Mouse (Mus musculus): ENCODE data around the gene Exosc8. TPM values are rescaled to one million over a fixed set of nuclear protein-coding genes. Genes with fewer than 3 reads are reported as not detected.
"Not testable (repeated sequence)": the region's sequence is repeated elsewhere in the genome, so short reads cannot be mapped to it uniquely, and the experiment has no call there.

Gene Exosc8
- polyA plus RNA-seq, 1 experiment from 2014 or later, result 110 TPM

- no peak for ATAC-seq
- Histone ChIP-seq H3K4me1 (replicated peaks) (no peaks in the 10 kb centered on the region), H3K9ac (no peak overlapping the region), H3K4me3 (replicated peaks) (no peak overlapping the region), H3K27ac (no peak overlapping the region), H3K27me3 (replicated peaks) (no peaks in the 10 kb centered on the region), H3K9me3 (no peaks in the 10 kb centered on the region), H3K36me3 (peaks cover 39% of the 10 kb centered on the region), H3K4me2 (replicated peaks) (no peak overlapping the region)
- WGBS, result 61% methylated on average over 8 of the region's 8 CpGs
Measured at GRCm38 (mm10) chr3:54731626-54732150, 3.5 kb downstream of the Exosc8 start.

GRCm38 (mm10) chr3:54728100-54728499 is 7.1 kb downstream of the Exosc8 start:
- no peak for ATAC-seq
- Histone ChIP-seq H3K4me3 (replicated peaks) (no peak overlapping the region), H3K9me3 (no peaks in the 10 kb centered on the region), H3K36me3 (peaks cover 44% of the 10 kb centered on the region), H3K9ac (no peak overlapping the region), H3K27me3 (replicated peaks) (no peaks in the 10 kb centered on the region), H3K4me1 (replicated peaks) (no peaks in the 10 kb centered on the region), H3K4me2 (replicated peaks) (no peak overlapping the region), H3K27ac (no peak overlapping the region)
- 88% methylated on average over 6 of the region's 6 CpGs for WGBS

GRCm38 (mm10) chr3:54727588-54727987 is 7.6 kb downstream of the Exosc8 start:
- H3K4me1 ChIP-seq (replicated peaks), result no peaks in the 10 kb centered on the region
- no peaks in the 10 kb centered on the region for H3K9me3 ChIP-seq
- no peaks in the 10 kb centered on the region for H3K27me3 ChIP-seq (replicated peaks)
- no peak overlapping the region for H3K4me2 ChIP-seq (replicated peaks)
- H3K36me3 ChIP-seq, result peaks cover 40% of the 10 kb centered on the region
- H3K27ac ChIP-seq, result no peak overlapping the region
- H3K9ac ChIP-seq, result no peak overlapping the region
- ATAC-seq, result no peak
- WGBS, result 97% methylated on average over 2 of the region's 2 CpGs
- H3K4me3 ChIP-seq (replicated peaks), result no peak overlapping the region

- no peak overlapping the region for H3K9ac ChIP-seq
- H3K4me1 ChIP-seq (replicated peaks), result no peaks in the 10 kb centered on the region
- H3K36me3 ChIP-seq, result peaks cover 40% of the 10 kb centered on the region
- H3K9me3 ChIP-seq, result no peaks in the 10 kb centered on the region
- H3K27me3 ChIP-seq (replicated peaks), result no peaks in the 10 kb centered on the region
- H3K4me2 ChIP-seq (replicated peaks), result no peak overlapping the region
- WGBS, result 87% methylated on average over 2 of the region's 2 CpGs
- ATAC-seq, result no peak
- H3K27ac ChIP-seq, result no peak overlapping the region
- H3K4me3 ChIP-seq (replicated peaks), result no peak overlapping the region
Measured at GRCm38 (mm10) chr3:54725344-54725743, 9.8 kb downstream of the Exosc8 start.

GRCm38 (mm10) chr3:54723741-54724500 is 11.3 kb downstream of the Exosc8 start:
- Histone ChIP-seq H3K9ac (no peak overlapping the region), H3K27me3 (replicated peaks) (no peaks in the 10 kb centered on the region), H3K4me2 (replicated peaks) (no peak overlapping the region), H3K4me1 (replicated peaks) (no peaks in the 10 kb centered on the region), H3K36me3 (peaks cover 28% of the 10 kb centered on the region), H3K9me3 (no peaks in the 10 kb centered on the region), H3K27ac (no peak overlapping the region), H3K4me3 (replicated peaks) (no peak overlapping the region)
- ATAC-seq, result no peak
- 76% methylated on average over 10 of the region's 10 CpGs for WGBS

- Histone ChIP-seq H3K27me3 (replicated peaks) (no peaks in the 10 kb centered on the region), H3K4me2 (replicated peaks) (no peak overlapping the region), H3K4me1 (replicated peaks) (no peaks in the 10 kb centered on the region), H3K9ac (no peak overlapping the region), H3K27ac (no peak overlapping the region), H3K4me3 (replicated peaks) (no peak overlapping the region), H3K36me3 (peaks cover 36% of the 10 kb centered on the region), H3K9me3 (no peaks in the 10 kb centered on the region)
- no peak for ATAC-seq
- 71% methylated on average over 3 of the region's 3 CpGs for WGBS
Measured at GRCm38 (mm10) chr3:54718947-54719346, 16.2 kb downstream of the Exosc8 start.

GRCm38 (mm10) chr3:54717348-54717747 is 17.8 kb downstream of the Exosc8 start:
- Histone ChIP-seq H3K4me2 (replicated peaks) (no peak overlapping the region), H3K4me1 (replicated peaks) (no peaks in the 10 kb centered on the region)

GRCm38 (mm10) chr3:54715461-54715860 is 19.7 kb downstream of the Exosc8 start:
- Histone ChIP-seq H3K9ac (no peak overlapping the region), H3K4me2 (replicated peaks) (no peak overlapping the region), H3K27me3 (replicated peaks) (no peaks in the 10 kb centered on the region), H3K36me3 (peaks cover 46% of the 10 kb centered on the region), H3K4me3 (replicated peaks) (no peak overlapping the region), H3K27ac (no peak overlapping the region), H3K4me1 (replicated peaks) (no peaks in the 10 kb centered on the region), H3K9me3 (no peaks in the 10 kb centered on the region)
- WGBS, result 90% methylated on average over 6 of the region's 6 CpGs
- no peak for ATAC-seq

More at GRCm38 (mm10) chr3:54717348-54717747, 17.8 kb downstream of the Exosc8 start:
- H3K9ac ChIP-seq, result no peak overlapping the region
- peaks cover 35% of the 10 kb centered on the region for H3K36me3 ChIP-seq
- no peak overlapping the region for H3K4me3 ChIP-seq (replicated peaks)
- ATAC-seq, result no peak
- no peak overlapping the region for H3K27ac ChIP-seq
- no peaks in the 10 kb centered on the region for H3K9me3 ChIP-seq
- WGBS, result 76% methylated on average over 6 of the region's 6 CpGs
- H3K27me3 ChIP-seq (replicated peaks), result no peaks in the 10 kb centered on the region

- WGBS, result 93% methylated on average over 6 of the region's 6 CpGs
- H3K27me3 ChIP-seq (replicated peaks), result no peaks in the 10 kb centered on the region
- H3K9ac ChIP-seq, result no peak within 1 kb of the TSS
- no peak within 1 kb of the TSS for H3K27ac ChIP-seq
- no peak for ATAC-seq
- H3K36me3 ChIP-seq, result peaks cover 53% of the 10 kb centered on the region
- H3K9me3 ChIP-seq, result no peaks in the 10 kb centered on the region
- H3K4me3 ChIP-seq (replicated peaks), result no peak within 1 kb of the TSS
- no peaks in the 10 kb centered on the region for H3K4me1 ChIP-seq (replicated peaks)
- no peak within 1 kb of the TSS for H3K4me2 ChIP-seq (replicated peaks)
Measured at GRCm38 (mm10) chr3:54714253-54714652, 20.9 kb downstream of the Exosc8 start, which contains the start of gene Gm21958. Gene Gm21958, minus strand, starts transcription at chr3:54714353.

GRCm38 (mm10) chr3:54708972-54709371 is 26.2 kb downstream of the Exosc8 start:
- Histone ChIP-seq H3K36me3 (peaks cover 38% of the 10 kb centered on the region), H3K4me3 (replicated peaks) (no peak overlapping the region), H3K9ac (no peak overlapping the region), H3K4me2 (replicated peaks) (no peak overlapping the region), H3K9me3 (no peaks in the 10 kb centered on the region), H3K4me1 (replicated peaks) (no peaks in the 10 kb centered on the region), H3K27ac (no peak overlapping the region), H3K27me3 (replicated peaks) (no peaks in the 10 kb centered on the region)
- ATAC-seq, result no peak
- WGBS, result 84% methylated on average over 9 of the region's 9 CpGs

GRCm38 (mm10) chr3:54704106-54704505 is 31.1 kb downstream of the Exosc8 start:
- not testable (repeated sequence) for H3K4me1 ChIP-seq (replicated peaks); ATAC-seq; H3K4me2 ChIP-seq (replicated peaks); H3K9me3 ChIP-seq; H3K27me3 ChIP-seq (replicated peaks); H3K4me3 ChIP-seq (replicated peaks); H3K27ac ChIP-seq; H3K9ac ChIP-seq
- peaks cover 24% of the 10 kb centered on the region for H3K36me3 ChIP-seq
- 98% methylated on average over 8 of the region's 8 CpGs for WGBS

- H3K36me3 ChIP-seq, result peaks cover 24% of the 10 kb centered on the region
- H3K9me3 ChIP-seq, result no peaks in the 10 kb centered on the region
- no peaks in the 10 kb centered on the region for H3K27me3 ChIP-seq (replicated peaks)
- no peak overlapping the region for H3K27ac ChIP-seq
- no peaks in the 10 kb centered on the region for H3K4me1 ChIP-seq (replicated peaks)
- ATAC-seq, result no peak
- 68% methylated on average over 5 of the region's 5 CpGs for WGBS
- no peak overlapping the region for H3K4me3 ChIP-seq (replicated peaks)
- no peak overlapping the region for H3K9ac ChIP-seq
- no peak overlapping the region for H3K4me2 ChIP-seq (replicated peaks)
Measured at GRCm38 (mm10) chr3:54699759-54700301, 35.4 kb downstream of the Exosc8 start.

- Histone ChIP-seq H3K9ac (peak overlapping the region; percentile 62), H3K27ac (peak overlapping the region; percentile 84), H3K4me3 (replicated peaks) (peak overlapping the region; percentile 72), H3K27me3 (replicated peaks) (no peaks in the 10 kb centered on the region), H3K4me1 (replicated peaks) (no peaks in the 10 kb centered on the region), H3K9me3 (no peaks in the 10 kb centered on the region), H3K4me2 (replicated peaks) (peak overlapping the region; percentile 50), H3K36me3 (peaks cover 6% of the 10 kb centered on the region; the same call in 1 of the 2 replicates)
- peak; percentile 22; the same call in 1 of the 2 replicates for ATAC-seq
- WGBS, result 0% methylated on average over 8 of the region's 8 CpGs
Measured at GRCm38 (mm10) chr3:54693056-54693415, 42.2 kb downstream of the Exosc8 start.
